Mouse (Mus musculus): Measurements from ENCODE around the gene Fam228a.

GRCm38 (mm10) chr12:4731629-4732028 is 6.6 kb downstream of the Fam228a start:
- TF ChIP-seq FLI1 (IDR thresholded peaks at IDR 0.05; ENCODE audit: low read length) = no peak
- no peak for TF ChIP-seq GATA1 (IDR thresholded peaks at IDR 0.05; ENCODE audit: borderline replicate concordance, low read length)
